Mouse (Mus musculus) adrenal gland, adult 8-10 months (tissue): ENCODE data around the gene Cstl1. TPM values are rescaled to one million over a fixed set of nuclear protein-coding genes. Genes with fewer than 3 reads are reported as not detected.

Experiments
- total RNA-seq, 4 experiments: library from RNA; stranded (reverse); gene quantifications; 2 replicates each; pipeline ENCODE4 v1.2.4; 2022

Gene Cstl1
- total RNA-seq, 4 experiments from 2014 or later = 0.45 to 1.5 (median 0.97) TPM; not detected in 1

Other genes with a start within 250 kb of the Cstl1 start
- 10 to 100 TPM; 17.4 to 22.0 (median 18.0) TPM for gene Nxt1, start 77.8 kb upstream of the Cstl1 start, total RNA-seq
- 10 to 100 TPM; 27.1 to 53.7 (median 40.1) TPM for gene Gzf1, start 69.3 kb upstream of the Cstl1 start, total RNA-seq
- gene Napb, start 17.9 kb upstream of the Cstl1 start, total RNA-seq = 10 to 100 TPM in 2 of 4 experiments, 1 to 10 TPM in 2; 5.5 to 13.9 (median 8.1) TPM
- gene Cst11, start 21.1 kb downstream of the Cstl1 start, total RNA-seq = not detected
- not detected for gene 8030411F24Rik, start 31.7 kb downstream of the Cstl1 start, total RNA-seq
- gene Cst12, start 39.0 kb downstream of the Cstl1 start, total RNA-seq = not detected
- gene Cst8, start 48.4 kb downstream of the Cstl1 start, total RNA-seq = 10 to 100 TPM in 2 of 4 experiments, 1 to 10 TPM in 2; 3.0 to 76.8 (median 23.1) TPM
- gene Cst13, start 69.7 kb downstream of the Cstl1 start, total RNA-seq = under 1 TPM in 1 of 4 experiments, not detected in 3; 0.32 TPM
- gene Cst9, start 84.8 kb downstream of the Cstl1 start, total RNA-seq = not detected
- not detected for gene 9230104L09Rik, start 114.7 kb downstream of the Cstl1 start, total RNA-seq
- gene Cst3, start 125.3 kb downstream of the Cstl1 start, total RNA-seq = 1,000 to 10,000 TPM in 1 of 4 experiments, 100 to 1,000 TPM in 3; 786 to 1,002 (median 918) TPM